Mouse (Mus musculus): ENCODE data around the gene Tcp10c.
A peak's percentile ranks its signal among the peaks of the same experiment; 100 is the strongest.
"Not testable (repeated sequence)": the region's sequence is repeated elsewhere in the genome, so short reads cannot be mapped to it uniquely, and the experiment has no call there.

The Tcp10c gene

DNA sequence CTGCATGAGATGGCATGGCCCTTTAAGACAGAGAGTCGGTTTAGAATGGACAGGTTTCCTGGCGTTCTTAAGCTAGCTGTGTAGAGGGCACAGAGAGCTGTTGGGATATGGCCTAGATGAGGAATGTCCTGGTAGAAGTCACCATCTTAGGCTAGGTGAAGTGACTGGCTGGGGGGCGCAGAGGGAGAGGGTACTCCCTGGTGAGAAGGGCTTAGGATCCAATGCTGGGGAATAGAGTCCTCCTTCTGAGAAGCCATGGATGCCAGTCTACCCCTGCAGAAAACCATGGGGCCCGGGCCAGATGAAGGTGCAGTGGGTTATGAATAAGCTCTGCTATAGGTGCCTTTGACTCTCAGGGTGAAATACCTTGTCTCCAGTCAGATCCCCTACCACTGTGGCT is at the start of gene Tcp10c:
Gene Tcp10c (plus strand): TSS at position 52 of the 400 bp plus-strand sequence.
- not testable (repeated sequence) for DNase-seq

DNA sequence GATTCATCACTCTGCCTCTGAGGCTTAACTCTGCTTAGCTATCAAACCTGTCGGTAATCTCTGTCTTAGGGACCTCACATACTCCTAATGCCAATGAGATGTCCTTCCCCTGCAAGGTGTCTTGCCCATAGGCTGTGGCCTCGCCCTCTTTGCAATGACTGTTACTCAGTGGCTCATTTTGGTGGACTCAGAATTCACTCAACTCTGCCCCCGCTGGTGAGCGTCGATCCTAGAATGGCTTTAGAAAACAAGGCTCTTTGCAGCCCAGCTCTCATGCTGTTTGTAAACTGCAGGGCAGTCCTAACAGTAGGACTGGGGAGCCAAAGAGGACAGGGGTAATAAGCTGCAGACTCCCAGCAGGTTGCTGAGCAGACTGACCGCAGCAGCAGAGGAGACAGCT is 46.5 kb upstream of the Tcp10c start:
- peak; percentile 20 to 70 for DNase-seq

DNA sequence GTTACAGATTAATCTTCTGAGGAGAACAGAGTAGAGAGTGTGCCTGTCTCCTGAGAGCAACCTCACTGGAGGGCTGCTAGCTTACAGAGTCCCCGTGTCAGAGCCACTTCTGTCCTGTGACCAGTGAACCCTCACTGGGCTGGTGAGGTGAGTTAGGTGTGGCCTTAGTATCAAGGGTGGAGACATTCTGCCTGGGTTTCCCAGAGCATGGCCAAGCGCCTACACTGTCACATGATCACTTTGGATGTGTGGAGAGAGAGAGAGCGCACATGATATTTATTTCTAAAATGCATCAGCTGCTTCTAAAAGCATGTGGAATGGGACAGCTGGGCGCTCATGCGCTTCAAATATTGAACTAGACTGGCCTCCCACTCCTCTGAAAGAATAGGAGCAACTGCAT is 46.0 kb upstream of the Tcp10c start:
- DNase-seq = peak; percentile 35 to 42

DNA sequence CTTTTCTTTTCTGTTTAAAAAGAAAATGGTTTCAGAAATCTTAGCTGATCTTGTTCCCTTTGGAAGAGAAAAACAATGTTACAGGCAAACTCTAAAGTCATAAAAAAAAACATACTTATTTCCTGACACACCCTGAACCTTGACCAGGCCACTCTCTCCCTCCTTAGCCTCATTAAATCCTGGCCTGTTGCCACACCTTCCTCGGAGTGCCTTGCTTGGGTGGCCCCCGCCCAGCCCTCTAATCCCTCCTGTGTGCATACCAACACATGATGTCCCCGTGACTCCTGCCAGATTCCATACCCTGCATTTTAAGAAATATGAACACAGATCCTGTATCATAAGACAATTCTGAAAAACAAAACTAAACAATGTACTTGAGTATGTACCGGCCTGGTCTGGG is 45.6 kb upstream of the Tcp10c start:
- DNase-seq = peak; percentile 70 to 77

DNA sequence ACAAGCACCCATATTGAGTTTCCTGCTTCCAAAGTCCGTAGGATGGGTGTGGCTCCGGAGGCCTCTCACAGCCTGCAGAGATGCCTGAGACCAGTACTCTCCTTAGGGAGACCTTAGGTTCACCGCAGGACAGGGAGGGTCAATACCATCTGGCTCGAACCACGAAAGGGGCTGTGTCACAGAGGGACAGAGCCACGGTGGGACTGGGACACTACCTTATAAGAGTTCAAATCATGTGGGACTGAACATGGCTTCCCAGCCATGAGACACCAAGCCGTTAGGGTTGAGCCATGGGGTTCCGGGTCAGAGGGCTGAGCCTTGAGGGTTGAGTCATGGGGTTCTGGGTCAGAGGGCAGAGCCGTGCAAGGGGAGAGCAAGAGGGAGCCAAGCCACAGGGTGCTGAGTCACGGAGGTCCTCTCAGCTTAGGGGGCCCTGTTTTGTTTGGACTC is 45.2 kb upstream of the Tcp10c start:
- peak; percentile 19 to 40 for DNase-seq

DNA sequence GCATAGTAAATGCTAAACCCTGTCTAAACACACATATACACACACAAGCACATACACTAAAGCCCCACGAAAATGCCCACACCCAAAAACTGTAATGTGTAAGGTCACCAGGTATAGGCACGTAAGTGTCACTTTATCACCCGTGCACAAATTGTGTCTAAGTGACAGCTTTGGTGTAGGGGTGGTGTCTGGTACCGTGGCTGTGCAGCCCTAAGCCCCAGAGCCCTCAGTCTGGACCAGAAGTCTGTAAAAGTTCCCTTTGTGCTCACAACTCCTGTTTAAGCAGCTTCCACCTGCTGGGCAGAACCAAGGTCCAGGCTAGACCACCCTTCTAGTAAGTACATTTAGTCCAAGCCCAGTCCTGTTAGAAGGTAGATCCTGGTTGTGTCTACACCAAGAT is 24.4 kb upstream of the Tcp10c start:
- not testable (repeated sequence) for DNase-seq

DNA sequence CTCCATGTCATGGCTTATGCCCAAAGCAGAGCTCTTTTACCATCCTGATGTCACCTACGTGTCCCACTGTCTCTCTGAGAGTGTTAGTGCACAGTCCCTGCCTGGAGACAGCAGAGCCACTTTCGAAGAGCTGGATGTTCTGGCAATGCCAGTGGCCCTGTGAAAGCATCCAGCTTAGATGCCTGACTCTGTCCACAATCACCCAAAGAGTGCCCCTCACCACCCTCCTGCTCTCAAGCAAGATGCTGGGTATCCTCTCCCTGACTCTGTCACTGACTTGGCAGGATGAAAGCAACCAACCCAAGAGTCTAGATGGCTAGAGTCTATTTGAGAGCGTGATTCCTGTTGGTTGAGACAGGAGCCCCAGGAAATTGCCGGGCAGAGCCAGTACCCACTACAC is 23.2 kb upstream of the Tcp10c start:
- DNase-seq = not testable (repeated sequence)

DNA sequence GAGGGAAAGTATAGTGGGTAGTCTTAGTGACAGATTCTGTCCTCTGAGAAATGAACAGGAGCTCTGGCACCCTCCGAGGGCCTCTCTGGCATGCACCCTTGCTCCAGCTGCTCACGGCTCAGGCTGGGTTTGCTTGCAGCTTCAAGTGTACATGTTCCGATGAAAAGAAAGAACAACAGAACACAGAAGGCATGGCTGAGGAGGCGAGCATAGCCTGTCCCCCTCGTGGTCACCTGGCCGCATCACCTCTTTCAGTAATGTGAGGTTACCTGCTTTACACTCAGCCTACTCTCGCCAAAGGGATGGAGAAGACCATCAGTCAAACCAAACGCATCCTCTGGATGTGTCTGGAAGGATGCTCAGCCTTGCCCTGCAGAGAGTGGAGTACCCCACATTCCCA is 21.9 kb upstream of the Tcp10c start:
- not testable (repeated sequence) for DNase-seq

DNA sequence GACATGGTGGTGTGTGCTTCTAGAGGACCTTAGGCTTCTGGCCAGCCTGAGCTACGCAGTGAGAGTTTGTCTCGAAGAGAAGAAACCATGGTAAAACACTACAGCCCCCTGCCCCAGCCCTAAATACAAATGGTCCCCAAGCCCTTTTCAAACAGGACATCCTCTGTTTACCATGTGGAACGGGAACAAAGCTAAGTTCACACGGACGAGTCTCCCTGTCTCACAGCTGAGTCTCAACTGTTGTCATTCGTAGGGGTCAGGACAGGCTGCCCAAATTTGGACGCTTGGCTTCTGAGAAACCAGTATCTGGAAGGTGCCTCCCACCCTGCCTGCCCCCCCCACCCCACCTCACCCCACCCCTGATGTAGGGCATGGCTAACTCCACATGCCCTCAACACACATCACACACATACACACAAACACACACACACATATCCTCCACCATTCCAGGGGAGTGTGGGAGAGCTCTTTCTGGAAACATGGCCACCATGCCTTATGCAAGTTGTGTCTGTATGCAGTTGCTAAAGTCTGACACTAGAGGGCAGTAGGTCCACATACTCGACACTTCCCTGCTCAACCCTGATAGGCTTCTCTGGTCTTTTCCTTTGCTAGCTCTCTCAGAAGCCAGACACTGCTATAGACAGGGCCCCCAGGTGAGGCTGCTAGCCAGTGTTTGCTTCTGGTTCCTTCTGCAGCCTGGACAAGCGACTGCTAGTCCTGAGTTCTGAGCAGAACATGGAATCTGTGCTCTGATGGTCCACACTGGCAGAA is 17.2 kb upstream of the Tcp10c start:
- peak; percentile 35 to 61 for DNase-seq

DNA sequence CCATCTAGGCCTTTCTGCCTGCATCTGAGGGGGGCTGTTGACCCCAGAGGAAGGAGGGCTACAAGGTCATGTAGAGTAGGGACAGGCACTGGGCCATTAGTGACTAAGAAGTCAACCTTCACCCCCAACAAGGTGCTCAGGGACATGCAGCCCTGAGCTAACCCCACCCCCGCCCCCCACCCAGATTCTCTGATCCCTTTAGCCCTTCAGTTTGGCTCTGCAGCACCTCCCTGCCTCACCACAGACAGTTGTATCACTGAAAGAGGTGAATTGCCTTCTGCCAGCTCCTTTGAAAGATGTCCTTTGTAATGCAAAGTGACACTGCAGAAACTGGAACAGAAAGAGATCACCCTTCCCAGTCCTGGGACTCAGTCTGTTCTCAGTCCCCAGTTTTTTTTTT is 16.4 kb upstream of the Tcp10c start:
- DNase-seq = not testable (repeated sequence)

DNA sequence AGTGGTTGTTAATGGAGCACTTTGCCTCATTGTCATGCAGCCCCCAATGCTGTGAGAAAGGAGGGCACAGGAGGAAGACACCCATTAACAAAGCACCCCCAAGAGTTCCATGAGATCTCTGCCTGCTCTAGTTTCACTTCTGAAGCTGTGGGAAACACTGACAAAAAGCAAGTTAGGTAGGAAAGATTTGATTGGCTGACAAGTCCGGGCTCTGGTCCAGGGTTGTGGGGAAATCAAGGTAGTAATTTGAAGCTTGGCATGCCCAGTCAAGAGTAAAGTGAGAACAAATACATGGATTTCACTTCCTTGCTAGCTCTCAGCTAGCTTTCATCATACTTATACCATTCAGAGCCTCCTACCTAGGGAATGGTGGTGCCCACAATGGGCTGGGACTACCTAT is 14.3 kb upstream of the Tcp10c start:
- not testable (repeated sequence) for DNase-seq

DNA sequence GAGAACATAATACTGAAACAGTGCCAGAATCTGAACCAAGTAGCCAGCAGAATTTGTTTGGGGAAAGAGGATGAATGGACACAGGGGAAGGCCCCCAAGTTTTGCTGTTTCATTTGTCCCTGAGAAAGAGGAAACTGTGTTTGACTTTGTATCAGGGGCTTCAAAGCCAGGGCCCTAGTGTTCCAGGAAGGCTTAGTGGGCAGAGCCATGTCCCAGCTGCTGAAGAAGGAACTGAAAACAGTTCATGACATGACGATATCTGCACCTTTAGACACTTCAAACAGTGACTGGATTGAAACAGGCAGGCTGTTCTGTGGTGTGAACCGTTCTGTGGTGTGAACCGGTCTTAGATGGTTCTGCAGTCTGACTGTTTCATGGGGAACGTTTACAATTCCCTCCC is 8.4 kb upstream of the Tcp10c start:
- DNase-seq = not testable (repeated sequence)

DNA sequence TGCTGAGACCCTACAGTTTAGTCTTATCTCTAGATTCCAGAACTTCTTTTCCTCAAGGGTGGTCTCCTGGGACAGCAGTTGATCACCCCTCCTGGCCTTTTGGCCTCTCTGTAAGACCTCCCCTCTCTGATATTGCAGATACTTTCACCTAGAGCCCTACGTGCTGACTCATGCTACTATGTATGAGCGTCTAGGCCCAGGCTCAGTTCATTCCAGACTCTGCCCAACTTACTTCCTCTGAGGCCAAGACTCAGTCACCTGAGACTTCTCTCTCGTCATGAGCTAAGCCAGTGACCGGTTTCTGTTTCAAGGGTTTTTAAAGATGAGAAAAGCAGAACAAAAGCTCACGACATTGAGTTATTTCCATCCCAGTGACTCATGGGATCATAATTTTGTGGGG is 4.8 kb upstream of the Tcp10c start:
- DNase-seq = not testable (repeated sequence)

DNA sequence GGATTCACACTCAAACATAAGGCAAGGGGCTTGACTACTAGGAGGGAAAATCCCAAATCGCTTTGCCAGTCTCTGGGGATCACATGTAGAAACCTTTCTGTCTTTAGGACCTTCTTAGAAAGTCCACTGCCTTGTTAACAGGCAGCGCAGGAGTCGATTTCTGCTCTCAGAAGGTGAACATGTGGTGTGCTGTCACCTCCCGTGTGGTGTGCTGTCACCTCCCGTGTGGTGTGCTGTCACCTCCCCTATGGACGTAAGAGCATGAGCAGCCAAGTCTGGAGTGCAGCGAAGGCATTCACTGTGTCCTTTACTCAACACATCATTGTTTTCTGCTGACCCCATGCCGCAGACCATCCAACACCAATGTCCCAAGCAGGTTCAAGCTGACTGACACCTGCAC is 1.1 kb upstream of the Tcp10c start:
- not testable (repeated sequence) for DNase-seq

DNA sequence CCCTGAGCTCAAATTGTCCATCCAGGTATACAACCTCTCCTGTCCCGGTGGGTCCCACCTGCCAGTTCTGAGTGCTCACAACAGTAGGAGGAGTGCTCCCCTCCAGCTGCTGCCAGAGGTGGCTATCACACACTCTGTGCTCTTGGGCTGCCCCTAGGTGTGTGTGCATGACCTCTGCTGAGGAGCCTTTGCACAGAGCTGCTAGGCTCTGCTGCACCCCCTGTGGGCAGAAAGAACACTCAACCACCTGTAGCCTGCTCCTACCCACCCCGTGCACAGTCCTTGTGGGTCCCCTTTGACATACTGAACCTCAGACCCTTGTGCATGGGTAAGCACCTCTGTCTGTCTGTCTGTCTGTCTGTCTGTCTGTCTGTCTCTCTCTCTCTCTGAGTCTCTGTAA is 8.1 kb downstream of the Tcp10c start:
- DNase-seq = not testable (repeated sequence)

DNA sequence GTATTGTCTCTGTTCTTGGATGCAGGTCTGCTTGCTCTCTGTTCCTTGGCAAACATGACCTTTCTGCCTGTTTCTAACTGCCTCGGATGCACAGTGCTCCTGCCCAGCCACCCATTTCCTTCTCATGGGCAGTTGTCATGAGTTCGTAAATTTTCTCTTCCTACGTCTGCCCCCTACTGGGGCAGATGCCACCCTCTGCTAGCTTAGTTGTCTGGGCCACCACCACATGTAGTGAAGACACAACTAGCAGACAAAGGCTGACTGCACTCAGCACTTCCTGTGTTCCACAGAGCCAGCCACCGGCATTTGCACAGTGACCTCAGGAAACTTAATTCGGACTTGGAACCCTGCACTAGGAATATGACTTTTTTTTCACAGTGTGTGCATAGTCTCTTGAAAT is 9.4 kb downstream of the Tcp10c start:
- not testable (repeated sequence) for DNase-seq

DNA sequence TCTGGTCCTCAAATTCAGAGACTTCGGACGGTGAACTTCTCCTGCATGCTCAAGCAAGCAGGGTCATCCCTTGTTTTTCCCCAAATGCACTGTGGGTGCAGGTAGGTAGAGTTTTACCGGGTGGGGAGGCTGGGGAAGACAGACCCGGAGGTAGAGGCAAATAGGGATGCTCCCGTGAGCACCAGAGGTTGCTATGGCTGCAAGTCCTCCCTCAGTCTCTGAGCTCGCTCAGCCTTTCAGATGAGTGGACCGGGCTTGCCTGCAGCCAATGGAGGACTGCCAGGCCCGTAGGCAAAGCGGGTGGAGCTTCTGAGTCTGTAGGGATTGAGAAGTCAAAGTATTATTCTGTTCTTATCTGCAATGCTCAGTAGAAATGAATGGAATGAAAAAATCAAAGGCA is 9.8 kb downstream of the Tcp10c start:
- DNase-seq = not testable (repeated sequence)

DNA sequence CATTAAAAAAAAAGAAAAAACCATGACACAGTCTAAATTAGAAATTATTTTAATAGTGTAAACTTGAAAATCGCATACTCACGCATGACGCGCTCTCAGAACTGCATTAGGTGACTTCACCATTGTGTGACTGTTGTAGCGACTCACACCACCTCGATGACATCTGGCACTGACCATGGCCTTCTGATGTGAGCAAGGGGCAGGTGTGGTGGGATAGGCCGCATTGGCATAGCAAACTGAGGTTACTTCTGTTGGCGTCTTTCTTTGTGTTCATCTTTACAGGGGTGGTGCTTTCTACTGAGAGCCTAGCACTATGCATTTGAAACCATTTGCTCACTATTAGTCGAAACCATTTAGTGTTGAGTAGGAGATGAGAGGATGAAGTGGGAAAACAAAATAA is 12.8 kb downstream of the Tcp10c start:
- not testable (repeated sequence) for DNase-seq

DNA sequence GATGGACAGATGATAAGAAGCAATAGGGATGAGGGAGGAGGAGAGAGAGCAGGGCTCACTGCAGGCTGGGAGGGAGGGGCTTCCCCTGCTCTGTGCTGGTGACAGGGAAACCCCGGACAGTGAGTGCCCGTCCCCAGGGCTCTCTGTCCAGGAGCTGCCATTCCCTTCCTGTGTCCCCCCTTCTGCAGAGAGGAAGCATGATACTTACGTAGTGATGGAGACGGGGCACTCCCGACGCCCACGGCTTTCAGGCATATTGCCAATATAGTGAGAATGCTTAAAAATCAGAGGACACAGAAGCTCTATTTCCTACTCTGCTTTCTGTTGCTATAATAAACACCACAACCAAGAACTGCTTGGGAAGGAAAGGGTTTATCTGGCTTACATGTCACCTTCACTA is 14.3 kb downstream of the Tcp10c start:
- DNase-seq = not testable (repeated sequence)

DNA sequence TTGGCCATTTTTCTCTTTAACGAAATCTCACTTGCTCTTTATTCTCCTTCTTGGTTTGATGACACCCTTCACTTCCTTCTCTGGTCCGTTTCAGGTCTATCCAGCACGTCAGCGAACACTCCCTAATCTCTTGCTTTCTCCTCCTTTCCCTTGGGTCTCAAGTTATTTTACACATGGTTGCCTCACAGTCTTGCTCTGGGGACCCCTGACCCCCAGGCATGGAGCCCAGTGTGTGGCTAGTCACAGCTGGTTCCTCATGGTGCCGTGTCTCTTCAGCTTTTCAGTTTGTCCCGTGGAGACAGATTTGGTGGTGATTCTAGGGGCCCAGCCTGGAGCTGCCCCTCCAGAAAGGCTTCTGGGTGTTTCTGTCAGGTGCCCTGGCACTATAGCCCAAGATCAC is 16.4 kb downstream of the Tcp10c start:
- DNase-seq = not testable (repeated sequence)

DNA sequence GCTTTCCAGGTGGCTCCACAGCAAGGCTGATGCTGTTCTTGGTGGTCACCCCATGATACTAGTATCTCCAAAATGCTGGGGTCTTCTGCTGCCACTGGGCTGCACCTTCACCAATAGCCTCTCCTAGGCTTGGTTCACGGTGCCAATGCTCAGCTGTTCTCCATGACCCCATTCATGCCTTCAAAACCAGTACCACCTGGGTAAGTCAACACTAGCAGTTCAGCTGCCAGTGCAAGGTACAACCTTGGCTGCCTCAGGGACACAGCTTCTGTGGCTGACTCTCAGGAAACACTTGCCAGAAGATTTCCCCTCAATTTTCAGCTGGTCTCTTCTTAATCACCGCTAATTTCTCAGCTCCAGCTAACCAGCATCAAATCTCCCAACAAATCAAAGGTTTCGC is 24.0 kb downstream of the Tcp10c start:
- not testable (repeated sequence) for DNase-seq

DNA sequence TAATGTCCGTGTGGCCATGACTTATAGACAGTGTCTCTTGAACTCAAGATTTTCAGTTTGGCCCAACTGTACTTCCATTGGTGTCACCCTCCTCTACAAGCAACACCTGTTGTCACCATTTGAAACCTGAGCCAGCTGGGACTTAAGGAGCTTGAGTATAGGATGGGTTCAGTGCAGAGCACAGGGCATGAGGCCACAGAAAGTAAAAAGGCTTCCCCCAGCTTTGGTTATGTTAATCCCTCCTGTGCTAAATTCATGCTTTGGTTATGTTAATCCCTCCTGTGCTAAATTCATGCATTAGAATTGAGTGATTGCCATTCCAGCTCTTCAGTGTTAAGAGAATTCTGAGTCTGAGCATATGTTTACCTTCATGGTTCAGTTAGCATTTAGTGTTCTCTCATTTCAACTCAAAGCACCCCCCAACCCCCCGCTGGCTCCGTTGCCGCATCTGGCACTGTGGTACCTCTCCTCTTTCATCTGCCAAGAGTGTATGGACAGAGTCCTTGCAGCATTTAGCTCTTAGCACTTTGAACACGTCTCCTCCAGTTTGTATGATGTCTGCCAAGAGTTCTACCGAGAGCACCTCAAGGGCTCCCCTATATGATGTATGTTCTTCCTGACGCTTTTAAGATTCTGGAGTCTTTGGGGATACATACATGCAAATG is 25.7 kb downstream of the Tcp10c start:
- not testable (repeated sequence) for DNase-seq

DNA sequence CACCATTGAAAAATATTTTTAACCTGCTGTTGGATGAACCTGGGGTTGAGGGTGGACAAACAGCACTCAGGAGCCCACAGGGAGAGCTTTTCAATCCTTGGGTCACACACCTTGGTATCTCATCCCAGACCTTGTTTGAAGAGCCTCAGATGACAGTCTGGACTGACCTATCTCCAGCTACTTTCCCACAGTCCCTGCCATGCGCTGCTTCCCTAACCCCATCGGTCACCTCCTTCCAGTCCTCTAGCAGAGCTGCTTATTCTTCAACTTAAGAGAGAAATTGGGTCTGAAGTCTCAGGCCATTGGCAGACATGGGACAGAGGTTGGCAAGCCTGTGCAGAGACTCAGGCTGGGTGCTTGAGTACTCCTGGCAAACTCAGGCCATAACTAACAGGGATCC is 26.9 kb downstream of the Tcp10c start:
- not testable (repeated sequence) for DNase-seq

DNA sequence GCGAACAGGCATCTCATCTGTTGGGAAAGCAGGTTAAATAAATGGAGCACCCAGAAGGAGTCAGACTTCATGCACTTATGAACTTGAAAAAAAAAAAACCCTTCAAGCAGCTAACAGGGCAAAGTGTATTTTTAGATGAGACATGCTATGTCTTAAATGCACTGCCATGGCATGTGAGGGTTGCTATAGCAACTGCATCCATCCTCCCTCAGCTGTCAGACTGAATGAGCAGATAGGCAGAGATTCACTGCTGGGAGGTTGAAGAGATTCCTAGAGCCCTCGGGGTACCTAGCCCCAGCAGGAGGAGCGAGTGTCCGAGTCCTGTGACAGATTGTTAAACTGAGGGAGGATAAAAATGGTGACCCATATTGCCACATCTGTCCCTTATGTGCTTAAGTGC is 36.6 kb downstream of the Tcp10c start:
- DNase-seq = not testable (repeated sequence)

Data from kidney, postnatal 36 days (tissue).